Mouse (Mus musculus) ES-Bruce4 (cell line): Measurements from ENCODE around the gene Psmd3.

Experiments
- CTCF ChIP-seq: IDR thresholded peaks from one replicate; pipeline ENCODE4 v1.8.1; 2011; ENCODE audit warnings: low read depth, low read length
- EP300 ChIP-seq: IDR thresholded peaks from 2 replicates; pipeline ENCODE4 v1.6.1; 2011; ENCODE audit warnings: low read depth, low read length; ENCODE audit not compliant: insufficient read depth
- POLR2A ChIP-seq: IDR thresholded peaks from one replicate; pipeline ENCODE4 v1.8.1; 2011; ENCODE audit warnings: low read length; ENCODE audit not compliant: insufficient read depth

- TF ChIP-seq CTCF: no peak
- no peak for TF ChIP-seq POLR2A
- no peak for TF ChIP-seq EP300
Measured at GRCm38 (mm10) chr11:98738925-98739324, 56.6 kb downstream of the Psmd3 start.
